Mouse (Mus musculus): ENCODE measurements around the gene Sptbn2. TPM values are rescaled to one million over a fixed set of nuclear protein-coding genes. Genes with fewer than 3 reads are reported as not detected.
A peak's percentile ranks its signal among the peaks of the same experiment; 100 is the strongest.
"Not testable (repeated sequence)": the region's sequence is repeated elsewhere in the genome, so short reads cannot be mapped to it uniquely, and the experiment has no call there.

Sptbn2 gene
- polyA plus RNA-seq, 1 experiment from 2014 or later: 0.11 TPM

DNA sequence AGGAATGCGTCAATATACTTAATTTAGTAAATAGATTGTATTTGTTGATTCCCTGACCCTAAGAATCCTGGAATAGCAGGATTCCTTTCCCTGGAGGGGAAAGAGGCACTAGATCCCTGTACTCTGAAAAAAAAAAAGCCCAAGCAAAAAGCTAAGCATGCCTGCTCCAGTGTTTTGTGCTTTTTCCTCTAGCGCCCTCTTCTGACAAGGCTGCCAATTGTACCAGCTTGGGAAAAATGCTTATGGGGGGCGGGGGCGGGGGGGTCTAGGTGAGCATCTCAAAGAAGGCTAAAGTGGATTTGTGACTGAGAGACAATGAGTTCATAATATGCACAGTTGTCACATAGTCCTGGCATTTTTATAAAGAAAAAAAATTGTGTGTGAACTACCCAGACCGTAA is 32.6 kb downstream of the Sptbn2 start:
- no peaks in the 10 kb centered on the region for H3K79me2 ChIP-seq (ENCODE audit: inconsistent target)
- 43% methylated on average over 5 of the region's 5 CpGs for WGBS (ENCODE audit: missing documents)
- no peak overlapping the region for H3K27ac ChIP-seq
- no peak overlapping the region for H3K4me3 ChIP-seq (ENCODE audit: inconsistent target)
- no peaks in the 10 kb centered on the region for H3K36me3 ChIP-seq (ENCODE audit: inconsistent target)

DNA sequence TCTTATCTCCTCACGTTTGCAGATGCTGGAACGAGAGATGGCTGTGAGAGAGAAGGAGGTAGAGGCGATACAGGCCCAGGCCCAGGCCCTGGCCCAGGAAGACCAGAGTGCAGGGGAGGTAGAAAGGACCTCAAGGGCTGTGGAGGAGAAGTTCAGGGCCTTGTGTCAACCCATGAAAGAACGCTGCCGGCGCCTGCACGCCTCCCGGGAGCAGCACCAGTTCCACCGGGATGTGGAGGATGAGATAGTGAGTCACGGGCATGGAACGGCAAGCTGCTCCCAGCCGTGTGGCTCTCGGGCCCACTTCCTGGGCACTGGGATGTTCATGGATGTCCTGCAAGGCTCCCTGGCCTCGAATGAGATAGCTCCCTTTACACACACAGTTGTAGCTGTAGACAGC is 33.1 kb downstream of the Sptbn2 start:
- WGBS (ENCODE audit: missing documents): 81% methylated on average over 14 of the region's 14 CpGs
- Histone ChIP-seq H3K27ac (no peak overlapping the region), H3K36me3 (ENCODE audit: inconsistent target) (no peaks in the 10 kb centered on the region), H3K79me2 (ENCODE audit: inconsistent target) (no peaks in the 10 kb centered on the region), H3K4me3 (ENCODE audit: inconsistent target) (no peak overlapping the region)

DNA sequence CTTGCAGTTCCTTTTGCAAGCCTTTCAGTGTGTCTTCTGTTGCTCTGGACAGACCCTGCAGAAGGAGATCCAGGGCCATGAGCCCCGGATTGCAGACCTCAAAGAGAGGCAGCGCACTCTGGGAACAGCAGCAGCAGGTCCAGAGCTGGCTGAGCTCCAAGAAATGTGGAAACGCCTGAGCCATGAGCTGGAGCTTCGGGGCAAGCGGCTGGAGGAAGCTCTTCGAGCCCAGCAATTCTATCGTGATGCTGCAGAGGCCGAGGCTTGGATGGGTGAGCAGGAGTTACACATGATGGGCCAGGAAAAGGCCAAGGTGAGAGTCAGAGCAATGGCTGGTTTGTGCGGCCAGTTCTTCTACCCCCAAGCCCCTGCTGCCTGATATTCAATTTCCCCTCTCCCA is 34.1 kb downstream of the Sptbn2 start:
- H3K4me3 ChIP-seq (ENCODE audit: inconsistent target): no peak overlapping the region
- H3K79me2 ChIP-seq (ENCODE audit: inconsistent target): no peaks in the 10 kb centered on the region
- 86% methylated on average over 9 of the region's 9 CpGs for WGBS (ENCODE audit: missing documents)
- no peaks in the 10 kb centered on the region for H3K36me3 ChIP-seq (ENCODE audit: inconsistent target)
- H3K27ac ChIP-seq: no peak overlapping the region

DNA sequence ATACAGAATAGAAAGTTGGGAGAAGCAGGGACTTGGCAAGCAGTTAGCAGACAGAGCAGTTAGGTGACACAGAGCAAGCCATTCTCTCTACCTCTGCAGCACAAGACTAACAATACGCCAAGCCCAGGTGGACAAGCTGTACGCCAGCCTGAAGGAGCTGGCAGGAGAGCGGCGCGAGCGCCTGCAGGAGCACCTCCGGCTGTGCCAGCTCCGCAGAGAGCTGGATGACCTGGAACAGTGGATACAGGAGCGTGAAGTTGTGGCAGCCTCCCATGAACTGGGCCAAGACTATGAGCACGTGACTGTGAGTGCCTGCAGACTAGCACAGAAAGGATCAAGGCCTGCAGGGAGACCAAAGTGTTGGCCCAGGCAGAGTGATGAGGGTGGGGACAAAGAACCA is 34.7 kb downstream of the Sptbn2 start:
- H3K27ac ChIP-seq: no peak overlapping the region
- H3K36me3 ChIP-seq (ENCODE audit: inconsistent target): no peaks in the 10 kb centered on the region
- no peaks in the 10 kb centered on the region for H3K79me2 ChIP-seq (ENCODE audit: inconsistent target)
- no peak overlapping the region for H3K4me3 ChIP-seq (ENCODE audit: inconsistent target)
- 94% methylated on average over 10 of the region's 10 CpGs for WGBS (ENCODE audit: missing documents)

DNA sequence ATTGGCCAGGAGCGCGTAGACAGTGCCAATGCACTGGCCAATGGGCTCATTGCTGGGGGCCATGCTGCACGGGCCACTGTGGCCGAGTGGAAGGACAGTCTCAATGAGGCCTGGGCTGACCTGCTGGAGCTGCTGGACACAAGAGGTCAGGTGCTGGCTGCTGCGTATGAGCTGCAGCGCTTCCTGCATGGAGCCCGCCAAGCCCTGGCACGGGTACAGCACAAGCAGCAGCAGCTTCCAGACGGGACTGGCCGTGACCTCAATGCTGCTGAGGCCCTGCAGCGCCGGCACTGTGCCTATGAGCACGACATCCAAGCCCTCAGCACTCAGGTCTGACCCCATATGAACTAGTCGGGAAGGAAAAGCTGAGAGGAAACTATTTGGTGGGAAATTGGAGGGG is 35.6 kb downstream of the Sptbn2 start:
- WGBS (ENCODE audit: missing documents): 87% methylated on average over 14 of the region's 14 CpGs
- no peaks in the 10 kb centered on the region for H3K79me2 ChIP-seq (ENCODE audit: inconsistent target)
- H3K36me3 ChIP-seq (ENCODE audit: inconsistent target): no peaks in the 10 kb centered on the region
- no peak overlapping the region for H3K4me3 ChIP-seq (ENCODE audit: inconsistent target)
- H3K27ac ChIP-seq: no peak overlapping the region

DNA sequence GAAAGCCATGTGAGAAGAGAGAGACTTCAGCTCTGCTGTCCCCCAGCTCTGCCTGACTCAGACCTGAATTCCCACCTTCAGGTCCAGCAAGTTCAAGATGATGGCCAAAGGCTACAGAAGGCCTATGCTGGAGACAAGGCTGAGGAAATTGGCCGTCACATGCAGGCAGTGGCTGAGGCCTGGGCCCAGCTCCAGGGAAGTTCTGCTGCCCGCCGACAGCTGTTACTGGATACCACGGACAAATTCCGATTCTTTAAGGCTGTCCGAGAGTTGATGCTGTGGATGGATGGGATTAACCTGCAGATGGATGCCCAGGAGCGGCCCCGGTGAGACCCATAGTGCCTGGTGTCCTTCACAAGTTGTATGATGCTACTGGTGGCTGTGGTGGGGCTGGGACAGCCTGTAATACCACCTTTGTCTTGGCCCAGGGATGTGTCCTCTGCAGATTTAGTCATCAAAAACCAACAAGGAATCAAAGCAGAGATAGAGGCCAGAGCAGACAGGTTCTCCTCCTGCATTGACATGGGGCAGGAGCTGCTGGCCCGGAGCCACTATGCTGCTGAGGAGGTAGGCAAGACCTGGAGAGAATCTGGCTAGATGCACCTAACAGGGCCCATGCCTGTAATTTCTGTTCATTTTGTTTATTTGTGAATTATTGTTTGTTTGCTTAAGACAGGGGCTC is 36.8 kb downstream of the Sptbn2 start:
- Histone ChIP-seq H3K4me3 (ENCODE audit: inconsistent target) (no peak overlapping the region), H3K27ac (no peak overlapping the region), H3K79me2 (ENCODE audit: inconsistent target) (no peaks in the 10 kb centered on the region), H3K36me3 (ENCODE audit: inconsistent target) (no peaks in the 10 kb centered on the region)
- WGBS (ENCODE audit: missing documents): 97% methylated on average over 8 of the region's 9 CpGs

DNA sequence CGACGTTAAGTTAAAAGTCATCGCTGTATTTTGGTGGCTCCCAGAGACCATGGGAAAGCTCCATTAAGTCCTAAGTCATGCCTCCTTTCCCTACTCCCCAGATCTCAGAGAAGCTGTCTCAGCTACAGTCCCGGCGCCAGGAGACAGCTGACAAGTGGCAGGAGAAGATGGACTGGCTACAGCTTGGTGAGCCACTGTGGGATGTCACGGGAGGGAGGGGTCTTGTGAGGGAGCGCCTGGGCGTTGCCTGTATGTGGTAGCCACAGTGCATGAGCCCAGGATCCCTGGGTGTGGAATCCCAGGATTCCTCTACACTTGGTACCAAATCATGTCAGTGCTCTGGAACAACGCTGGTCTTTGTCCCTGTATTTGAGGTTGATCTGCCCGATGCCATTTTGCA is 37.5 kb downstream of the Sptbn2 start:
- Histone ChIP-seq H3K4me3 (ENCODE audit: inconsistent target) (no peak overlapping the region), H3K36me3 (ENCODE audit: inconsistent target) (no peaks in the 10 kb centered on the region), H3K79me2 (ENCODE audit: inconsistent target) (no peaks in the 10 kb centered on the region), H3K27ac (no peak overlapping the region)
- 90% methylated on average over 10 of the region's 10 CpGs for WGBS (ENCODE audit: missing documents)

DNA sequence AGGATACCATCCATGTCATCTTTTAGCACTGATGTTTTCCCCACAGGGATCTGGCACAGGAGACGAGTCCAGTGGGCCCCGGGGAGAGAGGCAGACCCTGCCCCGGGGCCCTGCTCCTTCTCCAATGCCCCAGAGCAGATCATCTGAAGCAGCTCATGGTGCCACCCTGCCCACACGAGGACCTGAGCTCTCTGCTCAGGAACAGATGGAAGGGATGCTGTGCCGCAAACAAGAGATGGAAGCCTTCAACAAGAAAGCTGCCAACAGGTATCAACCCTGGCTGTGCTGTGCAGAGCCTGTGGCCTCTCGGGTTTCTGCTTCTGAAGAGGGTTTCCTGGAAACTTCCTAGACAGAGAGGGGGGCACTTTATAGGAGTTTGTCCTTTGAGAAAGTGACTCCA is 39.0 kb downstream of the Sptbn2 start:
- Histone ChIP-seq H3K4me3 (ENCODE audit: inconsistent target) (no peak overlapping the region), H3K27ac (no peak overlapping the region), H3K79me2 (ENCODE audit: inconsistent target) (no peaks in the 10 kb centered on the region), H3K36me3 (ENCODE audit: inconsistent target) (no peaks in the 10 kb centered on the region)
- WGBS (ENCODE audit: missing documents): 86% methylated on average over 6 of the region's 6 CpGs

DNA sequence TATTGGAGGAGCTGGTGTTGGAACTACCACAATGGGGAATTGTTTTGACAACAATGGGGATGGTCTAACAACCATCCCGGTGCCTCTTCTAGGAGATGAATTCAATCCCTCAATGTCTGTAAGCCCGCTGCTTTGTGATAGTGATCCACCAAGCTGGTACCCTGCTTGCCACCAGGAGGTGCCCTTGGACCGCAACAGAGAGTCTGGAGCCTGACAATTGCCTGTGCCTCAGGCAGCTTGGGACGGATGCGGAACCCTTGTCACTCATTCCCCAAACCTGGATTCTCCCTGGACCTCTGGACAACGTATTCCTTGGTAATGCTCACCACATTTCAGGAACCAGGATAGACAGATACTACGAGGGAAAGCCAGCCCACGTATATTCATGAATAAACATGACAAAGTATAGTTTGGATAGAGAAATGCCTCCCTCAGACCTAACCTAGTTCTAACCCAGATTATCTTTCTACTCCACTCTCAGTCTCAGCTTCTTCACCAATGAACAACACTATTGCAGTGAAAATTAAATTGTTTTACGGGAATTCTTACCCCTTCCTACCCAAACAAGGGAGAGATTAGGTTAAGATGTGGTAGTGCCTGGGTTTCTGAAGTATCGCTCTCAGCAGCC is 44.7 kb downstream of the Sptbn2 start:
- peak overlapping the region; percentile 19; the same call in 1 of the 2 replicates for H3K27ac ChIP-seq
- H3K36me3 ChIP-seq (ENCODE audit: inconsistent target): no peaks in the 10 kb centered on the region
- peaks cover 24% of the 10 kb centered on the region; the same call in 1 of the 2 replicates for H3K79me2 ChIP-seq (ENCODE audit: inconsistent target)
- H3K4me3 ChIP-seq (ENCODE audit: inconsistent target): peak overlapping the region; percentile 50
- WGBS (ENCODE audit: missing documents): under 1% methylated on average over 10 of the region's 10 CpGs

DNA sequence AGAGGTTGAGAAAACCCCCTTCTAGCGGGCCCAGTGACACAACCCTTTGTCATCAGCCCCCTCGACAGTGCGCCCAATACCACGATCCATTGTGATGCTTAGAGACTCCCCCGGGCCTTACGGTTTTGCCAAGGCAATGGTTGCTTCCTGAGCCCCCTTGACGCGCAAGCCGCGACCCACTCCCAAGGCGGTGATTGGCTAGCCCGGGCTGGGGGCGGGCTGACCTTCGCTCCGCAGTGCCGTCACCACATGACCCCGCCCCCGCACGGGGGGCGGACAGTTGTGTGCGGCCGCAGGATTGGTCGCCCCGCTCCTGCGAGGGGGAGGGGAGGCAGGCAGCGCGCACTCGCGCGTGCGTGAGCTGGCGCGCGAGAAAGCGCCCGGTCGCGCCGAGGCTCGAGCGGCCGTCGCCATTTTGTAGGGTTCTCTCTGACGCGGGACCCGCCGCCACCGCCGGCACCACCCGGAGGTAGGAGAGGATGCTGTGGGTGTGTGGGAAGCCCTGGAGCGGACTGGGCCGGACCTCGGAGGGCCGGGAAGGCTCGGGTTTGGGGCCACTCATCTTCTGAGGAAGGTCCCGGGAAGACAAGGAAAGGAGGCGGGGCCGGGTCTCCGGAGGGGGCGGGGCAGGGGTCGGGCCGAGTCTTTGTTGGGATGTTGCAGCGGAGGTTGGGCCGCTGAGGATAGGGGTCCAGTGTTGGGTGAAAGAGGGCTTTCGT is 45.4 kb downstream of the Sptbn2 start, which contains the start of gene Rbm4b:
Gene Rbm4b, plus strand, starts transcription at position 305 of the 719 bp plus-strand sequence.
- peaks cover 30% of the 10 kb centered on the region; the same call in 1 of the 2 replicates for H3K79me2 ChIP-seq (ENCODE audit: inconsistent target)
- H3K27ac ChIP-seq: peak within 1 kb of the TSS; percentile 19
- H3K36me3 ChIP-seq (ENCODE audit: inconsistent target): no peaks in the 10 kb centered on the region
- under 1% methylated on average over 63 of the region's 65 CpGs for WGBS (ENCODE audit: missing documents)
- peak within 1 kb of the TSS; percentile 58 for H3K4me3 ChIP-seq (ENCODE audit: inconsistent target)

DNA sequence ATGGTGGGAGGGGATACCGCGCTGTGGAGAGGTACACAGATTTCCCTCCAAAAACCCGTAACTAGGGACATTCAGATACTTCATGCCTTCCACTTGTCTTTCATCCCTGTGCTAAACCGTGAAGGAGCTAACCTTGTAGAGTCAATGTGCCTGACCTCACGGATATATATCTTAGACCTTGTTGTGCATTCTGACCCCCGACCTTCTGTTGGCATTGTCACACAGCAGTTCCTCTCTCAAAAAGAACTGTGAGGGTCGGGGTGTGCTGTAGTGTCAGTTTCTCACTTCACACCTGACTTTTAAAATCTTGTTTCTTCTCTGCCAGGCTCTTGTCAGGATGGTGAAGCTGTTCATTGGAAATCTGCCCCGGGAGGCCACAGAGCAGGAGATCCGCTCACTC is 46.0 kb downstream of the Sptbn2 start:
- H3K36me3 ChIP-seq (ENCODE audit: inconsistent target): peaks cover 4% of the 10 kb centered on the region; the same call in 1 of the 2 replicates
- peak overlapping the region; percentile 58 for H3K4me3 ChIP-seq (ENCODE audit: inconsistent target)
- WGBS (ENCODE audit: missing documents): 2% methylated on average over 6 of the region's 9 CpGs
- H3K79me2 ChIP-seq (ENCODE audit: inconsistent target): peaks cover 36% of the 10 kb centered on the region; the same call in 1 of the 2 replicates
- peak overlapping the region; percentile 12; the same call in 1 of the 2 replicates for H3K27ac ChIP-seq

DNA sequence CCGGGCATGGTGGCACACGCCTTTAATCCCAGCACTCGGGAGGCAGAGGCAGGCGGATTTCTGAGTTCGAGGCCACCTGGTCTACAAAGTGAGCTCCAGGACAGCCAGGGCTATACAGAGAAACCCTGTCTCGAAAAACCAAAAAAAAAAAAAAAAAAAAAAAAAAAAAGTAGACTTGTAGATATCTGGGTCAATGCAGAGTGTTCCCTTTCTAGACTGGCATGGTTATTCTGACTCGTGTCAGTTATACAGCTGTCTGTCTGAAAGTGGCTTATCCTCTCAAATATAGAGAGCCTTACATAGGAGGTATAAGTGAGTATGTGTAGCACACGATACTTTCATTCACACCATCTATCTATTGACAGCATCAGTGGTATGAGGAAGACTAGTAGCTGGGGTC is 49.6 kb downstream of the Sptbn2 start:
- H3K79me2 ChIP-seq (ENCODE audit: inconsistent target): peaks cover 70% of the 10 kb centered on the region; the same call in 1 of the 2 replicates
- H3K27ac ChIP-seq; H3K4me3 ChIP-seq (ENCODE audit: inconsistent target): not testable (repeated sequence)
- 80% methylated on average over 4 of the region's 8 CpGs for WGBS (ENCODE audit: missing documents)
- H3K36me3 ChIP-seq (ENCODE audit: inconsistent target): peaks cover 18% of the 10 kb centered on the region

DNA sequence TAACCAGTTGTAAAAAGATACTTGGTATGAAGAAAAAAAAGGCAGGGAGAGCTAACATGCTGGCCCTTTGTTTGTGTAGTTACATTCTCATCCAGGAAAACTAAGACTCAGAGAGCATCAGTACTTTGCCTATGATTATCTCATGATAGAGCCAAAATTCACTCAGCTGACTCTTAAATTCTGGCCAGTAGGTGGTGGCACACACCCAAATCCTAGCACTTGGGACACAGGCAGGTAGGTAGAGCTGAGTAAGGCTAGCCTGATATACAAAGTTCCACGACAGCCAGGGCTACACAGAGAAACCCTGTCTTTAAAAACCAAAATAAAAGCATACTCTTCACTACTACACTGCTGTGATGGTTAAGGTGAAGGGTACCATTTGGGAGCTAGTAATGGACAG is 51.9 kb downstream of the Sptbn2 start:
- Histone ChIP-seq H3K36me3 (ENCODE audit: inconsistent target) (peaks cover 23% of the 10 kb centered on the region), H3K27ac (no peak overlapping the region), H3K4me3 (ENCODE audit: inconsistent target) (no peak overlapping the region), H3K79me2 (ENCODE audit: inconsistent target) (peaks cover 90% of the 10 kb centered on the region; the same call in 1 of the 2 replicates)
- 62% methylated on average over 1 of the region's 1 CpGs for whole genome bisulfite sequencing (ENCODE audit: missing documents)

DNA sequence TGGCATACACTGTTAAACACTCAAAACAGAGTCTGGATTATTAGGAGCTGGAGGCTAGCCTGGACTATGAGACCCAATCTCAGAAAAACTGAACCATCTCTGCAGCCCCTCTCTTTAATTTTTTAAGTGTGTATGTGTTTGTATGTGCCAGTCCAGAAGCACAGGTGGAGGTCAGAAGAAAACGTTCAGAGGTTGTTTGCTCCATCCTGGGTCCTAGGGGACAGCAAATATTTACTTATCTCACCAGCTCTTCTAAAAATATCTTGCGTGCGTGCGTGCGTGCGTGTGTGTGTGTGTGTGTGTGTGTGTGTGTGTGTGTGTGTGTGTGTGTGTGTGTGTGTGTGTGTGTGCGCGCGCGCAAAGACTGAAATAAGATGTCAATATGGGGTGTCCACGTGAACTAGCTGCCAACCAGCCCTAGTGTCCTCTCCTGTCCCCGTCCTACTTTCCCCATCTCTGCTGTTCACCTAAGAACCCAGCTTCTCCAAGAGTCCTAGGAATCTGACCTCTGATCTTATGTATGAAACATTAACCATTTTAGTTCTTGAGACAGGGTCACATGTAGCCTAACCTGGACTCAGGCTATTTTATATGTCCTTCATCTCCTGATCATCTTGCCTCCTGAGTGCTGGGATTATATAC is 56.7 kb downstream of the Sptbn2 start:
- Histone ChIP-seq H3K36me3 (ENCODE audit: inconsistent target) (peaks cover 51% of the 10 kb centered on the region), H3K4me3 (ENCODE audit: inconsistent target) (no peak overlapping the region), H3K27ac (no peak overlapping the region), H3K79me2 (ENCODE audit: inconsistent target) (peaks cover 98% of the 10 kb centered on the region)
- 94% methylated on average over 2 of the region's 12 CpGs for WGBS (ENCODE audit: missing documents)

All from macrophage (primary cell).